Mouse (Mus musculus): Measurements from ENCODE around the gene Olfr1469. TPM values are rescaled to one million over a fixed set of nuclear protein-coding genes. Genes with fewer than 3 reads are reported as not detected.
"Not testable (repeated sequence)": the region's sequence is repeated elsewhere in the genome, so short reads cannot be mapped to it uniquely, and the experiment has no call there.

Gene Olfr1469
- not detected in 2 replicates for polyA plus RNA-seq (2015; fragmentation: Nextera tagmentation; extraction: Ambion mirVana)

DNA sequence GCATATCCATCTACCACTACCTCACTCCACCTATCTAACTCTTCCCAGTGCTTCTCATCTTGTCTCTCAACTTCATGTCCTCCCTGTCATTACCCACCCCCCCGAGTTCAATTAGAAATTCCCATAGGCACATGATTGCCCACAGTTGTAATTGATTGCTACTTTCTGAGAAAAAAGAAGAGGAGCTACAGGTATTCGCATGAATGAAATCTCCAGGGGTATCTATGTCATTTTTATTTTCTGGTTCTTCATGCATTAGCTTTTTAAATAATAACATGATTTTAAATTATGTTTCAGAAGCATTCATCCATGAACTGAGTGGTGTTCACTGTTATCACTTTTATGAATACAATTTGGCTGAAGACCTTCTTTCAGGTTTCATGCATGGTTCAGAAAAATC lies at the start of gene Olfr1469:
Olfr1469 (plus strand) TSS at position 301 of the 400 bp plus-strand sequence.
- no peaks in the 10 kb centered on the region for H3K4me1 ChIP-seq
- no peak for ATAC-seq (replicated peaks)
- WGBS: 74% methylated on average over 2 of the region's 2 CpGs
- H3K27ac ChIP-seq: no peak within 1 kb of the TSS
- peaks cover 7% of the 10 kb centered on the region; the same call in 1 of the 2 replicates for H3K9me3 ChIP-seq
- no peak within 1 kb of the TSS for H3K4me3 ChIP-seq
- H3K9ac ChIP-seq: no peak within 1 kb of the TSS
- no peak within 1 kb of the TSS for H3K4me2 ChIP-seq
- H3K27me3 ChIP-seq (replicated peaks): no peaks in the 10 kb centered on the region
- H3K36me3 ChIP-seq (replicated peaks): no peaks in the 10 kb centered on the region

DNA sequence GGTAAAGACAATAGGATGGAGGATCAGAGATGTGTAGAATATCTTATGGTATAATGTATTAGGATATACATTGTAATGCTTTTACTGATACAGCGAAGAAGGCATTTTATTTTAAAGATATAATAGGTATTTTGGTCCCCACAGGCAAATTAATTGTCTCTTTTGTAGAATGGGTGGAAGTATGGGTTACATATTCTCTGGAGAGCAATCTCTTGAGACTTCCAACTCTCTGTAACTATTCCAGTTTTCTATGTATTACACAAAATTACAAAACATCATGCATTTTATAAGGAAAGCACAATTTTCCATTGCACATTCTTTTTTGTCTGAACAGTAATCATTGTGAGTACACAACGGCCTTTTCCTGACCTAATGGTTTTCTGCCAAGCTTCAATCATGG lies 45.7 kb upstream of the Olfr1469 start, which contains the start of gene Olfr1467:
Olfr1467 (plus strand) TSS at position 301 of the 400 bp plus-strand sequence.
- Histone ChIP-seq H3K9me3 (0 out of 2 replicates have a peak, but pooled peaks cover 12% of the 10 kb centered on the region), H3K27me3 (replicated peaks) (no peaks in the 10 kb centered on the region), H3K27ac (no peak within 1 kb of the TSS), H3K36me3 (replicated peaks) (no peaks in the 10 kb centered on the region), H3K9ac (no peak within 1 kb of the TSS), H3K4me1 (no peaks in the 10 kb centered on the region), H3K4me2 (no peak within 1 kb of the TSS), H3K4me3 (no peak within 1 kb of the TSS)
- 72% methylated on average over 2 of the region's 2 CpGs for WGBS
- ATAC-seq (replicated peaks): no peak

DNA sequence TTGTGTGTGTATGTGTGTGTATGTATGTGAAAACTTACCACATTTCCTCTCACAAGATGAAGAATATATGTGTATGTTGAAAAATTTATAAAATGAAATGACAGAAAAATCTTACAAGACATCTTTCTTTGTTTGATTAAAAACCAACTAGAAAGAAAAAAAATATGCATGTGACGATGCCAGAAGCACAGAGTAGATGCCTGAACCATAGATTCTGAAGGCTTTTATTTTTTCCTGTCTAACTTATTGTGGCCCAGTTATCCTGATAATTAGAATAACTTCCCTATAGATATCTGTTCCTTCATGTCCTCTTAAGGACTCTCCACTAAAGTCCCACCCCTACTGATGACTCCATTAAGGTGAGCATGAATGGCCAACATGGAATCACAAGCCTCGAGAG lies 35.5 kb downstream of the Olfr1469 start, which contains the start of gene Olfr1471:
Olfr1471 (plus strand) TSS at position 301 of the 400 bp plus-strand sequence.
- not testable (repeated sequence) for H3K27ac ChIP-seq; ATAC-seq (replicated peaks); H3K9ac ChIP-seq; H3K27me3 ChIP-seq (replicated peaks); H3K36me3 ChIP-seq (replicated peaks); H3K4me2 ChIP-seq; H3K4me1 ChIP-seq; H3K4me3 ChIP-seq; H3K9me3 ChIP-seq
- 70% methylated on average over 2 of the region's 2 CpGs for WGBS

DNA sequence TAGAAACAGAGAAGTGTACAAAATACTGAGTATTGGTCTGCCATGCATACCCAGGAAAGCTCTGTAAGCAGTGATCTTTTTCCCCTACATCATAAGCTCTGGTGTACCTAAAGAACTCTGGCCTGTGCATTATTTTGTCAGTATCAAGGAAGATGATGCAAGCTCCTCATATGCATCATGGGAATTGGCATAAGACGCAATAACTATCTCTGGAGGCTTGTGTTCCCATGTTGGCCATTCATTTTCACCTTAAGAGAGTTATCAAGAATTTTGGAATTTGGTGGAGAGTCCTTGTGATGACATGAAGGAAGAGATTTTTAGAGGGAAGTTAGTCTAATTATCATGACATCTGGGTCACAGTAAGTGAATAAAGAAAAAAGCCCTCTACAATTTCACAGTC lies 48.3 kb downstream of the Olfr1469 start, which contains the start of gene Olfr1472:
Olfr1472 (minus strand) TSS at position 101 of the 400 bp plus-strand sequence.
- Histone ChIP-seq H3K9me3 (0 out of 2 replicates have a peak, but pooled peaks cover 3% of the 10 kb centered on the region), H3K27me3 (replicated peaks) (no peaks in the 10 kb centered on the region), H3K27ac (no peak within 1 kb of the TSS), H3K4me3 (no peak within 1 kb of the TSS), H3K9ac (no peak within 1 kb of the TSS), H3K36me3 (replicated peaks) (no peaks in the 10 kb centered on the region), H3K4me1 (no peaks in the 10 kb centered on the region), H3K4me2 (no peak within 1 kb of the TSS)
- WGBS: 75% methylated on average over 1 of the region's 1 CpGs
- ATAC-seq (replicated peaks): no peak

Other genes with a start within 250 kb of the Olfr1469 start
- not detected in 2 replicates for gene Olfr1461, start 244.8 kb upstream of the Olfr1469 start, polyA plus RNA-seq (2015; fragmentation: Nextera tagmentation; extraction: Ambion mirVana)
- not detected in 2 replicates for gene Olfr1462, start 222.1 kb upstream of the Olfr1469 start, polyA plus RNA-seq (2015; fragmentation: Nextera tagmentation; extraction: Ambion mirVana)
- gene Olfr1463, start 176.5 kb upstream of the Olfr1469 start, polyA plus RNA-seq (2015; fragmentation: Nextera tagmentation; extraction: Ambion mirVana): not detected in 2 replicates
- gene Olfr1465, start 92.3 kb upstream of the Olfr1469 start, polyA plus RNA-seq (2015; fragmentation: Nextera tagmentation; extraction: Ambion mirVana): not detected in 2 replicates
- not detected in 2 replicates for gene Olfr1466, start 69.0 kb upstream of the Olfr1469 start, polyA plus RNA-seq (2015; fragmentation: Nextera tagmentation; extraction: Ambion mirVana)
- gene Olfr1467, start 45.6 kb upstream of the Olfr1469 start, polyA plus RNA-seq (2015; fragmentation: Nextera tagmentation; extraction: Ambion mirVana): not detected in 2 replicates
- gene Olfr1471, start 35.6 kb downstream of the Olfr1469 start, polyA plus RNA-seq (2015; fragmentation: Nextera tagmentation; extraction: Ambion mirVana): not detected in 2 replicates
- gene Olfr1472, start 48.2 kb downstream of the Olfr1469 start, polyA plus RNA-seq (2015; fragmentation: Nextera tagmentation; extraction: Ambion mirVana): not detected in 2 replicates
- not detected in 2 replicates for gene Olfr1474, start 61.7 kb downstream of the Olfr1469 start, polyA plus RNA-seq (2015; fragmentation: Nextera tagmentation; extraction: Ambion mirVana)
- not detected in 2 replicates for gene Olfr1475, start 72.3 kb downstream of the Olfr1469 start, polyA plus RNA-seq (2015; fragmentation: Nextera tagmentation; extraction: Ambion mirVana)
- gene Olfr1477, start 92.7 kb downstream of the Olfr1469 start, polyA plus RNA-seq (2015; fragmentation: Nextera tagmentation; extraction: Ambion mirVana): not detected in 2 replicates
- not detected in 2 replicates for gene Olfr1480, start 120.1 kb downstream of the Olfr1469 start, polyA plus RNA-seq (2015; fragmentation: Nextera tagmentation; extraction: Ambion mirVana)
- not detected in 2 replicates for gene Olfr1484, start 175.7 kb downstream of the Olfr1469 start, polyA plus RNA-seq (2015; fragmentation: Nextera tagmentation; extraction: Ambion mirVana)
- gene Olfr1487, start 209.5 kb downstream of the Olfr1469 start, polyA plus RNA-seq (2015; fragmentation: Nextera tagmentation; extraction: Ambion mirVana): not detected in 2 replicates
- not detected in 2 replicates for gene Olfr1489, start 223.8 kb downstream of the Olfr1469 start, polyA plus RNA-seq (2015; fragmentation: Nextera tagmentation; extraction: Ambion mirVana)
- not detected in 2 replicates for gene Olfr1490, start 243.2 kb downstream of the Olfr1469 start, polyA plus RNA-seq (2015; fragmentation: Nextera tagmentation; extraction: Ambion mirVana)